Mouse (Mus musculus) heart, postnatal 25 days (tissue): Measurements from ENCODE around the gene Mutyh. TPM values are rescaled to one million over a fixed set of nuclear protein-coding genes. Genes with fewer than 3 reads are reported as not detected.

Source experiments
- total RNA-seq, 2 experiments: library from RNA; stranded (reverse); gene quantifications; 2 replicates each; pipeline ENCODE4 v1.2.3; 2021

Mutyh gene
- total RNA-seq, 2 experiments from 2014 or later: 1.5 to 1.6 TPM

Other genes with a start within 250 kb of the Mutyh start
- gene Ccdc17, start 211.1 kb upstream of the Mutyh start, total RNA-seq: 1 to 10 TPM; 3.0 to 4.2 TPM
- 10 to 100 TPM; 21.1 to 24.6 TPM for gene Nasp, start 179.8 kb upstream of the Mutyh start, total RNA-seq
- 100 to 1,000 TPM; 277 to 278 TPM for gene Akr1a1, start 156.0 kb upstream of the Mutyh start, total RNA-seq
- 100 to 1,000 TPM; 429 to 473 TPM for gene Prdx1, start 122.2 kb upstream of the Mutyh start, total RNA-seq
- gene Mmachc, start 99.3 kb upstream of the Mutyh start, total RNA-seq: 10 to 100 TPM; 57.6 TPM
- gene Ccdc163, start 99.2 kb upstream of the Mutyh start, total RNA-seq: 1 to 10 TPM; 5.5 to 5.6 TPM
- gene Tesk2, start 86.8 kb upstream of the Mutyh start, total RNA-seq: 1 to 10 TPM; 2.3 to 2.5 TPM
- gene Toe1, start 83 bp upstream of the Mutyh start, total RNA-seq: 1 to 10 TPM; 6.9 to 8.2 TPM
- 1 to 10 TPM; 4.2 to 4.8 TPM for gene Hpdl, start 14.0 kb downstream of the Mutyh start, total RNA-seq
- gene Zswim5, start 69.7 kb downstream of the Mutyh start, total RNA-seq: 1 to 10 TPM in 1 of 2 experiments, under 1 TPM in 1; 0.94 to 1.2 TPM
- gene Urod, start 186.7 kb downstream of the Mutyh start, total RNA-seq: 10 to 100 TPM; 85.0 to 91.1 TPM
- 10 to 100 TPM; 14.8 to 15.3 TPM for gene Hectd3, start 187.6 kb downstream of the Mutyh start, total RNA-seq
- gene Eif2b3, start 211.7 kb downstream of the Mutyh start, total RNA-seq: 10 to 100 TPM; 13.5 to 13.8 TPM